Mouse (Mus musculus): Measurements from ENCODE around the gene S1pr4. TPM values are rescaled to one million over a fixed set of nuclear protein-coding genes. Genes with fewer than 3 reads are reported as not detected.

S1pr4 gene
- polyA plus RNA-seq (2012; rRNA removed) = 84.3 and 87.2 TPM in 2 replicates

DNA sequence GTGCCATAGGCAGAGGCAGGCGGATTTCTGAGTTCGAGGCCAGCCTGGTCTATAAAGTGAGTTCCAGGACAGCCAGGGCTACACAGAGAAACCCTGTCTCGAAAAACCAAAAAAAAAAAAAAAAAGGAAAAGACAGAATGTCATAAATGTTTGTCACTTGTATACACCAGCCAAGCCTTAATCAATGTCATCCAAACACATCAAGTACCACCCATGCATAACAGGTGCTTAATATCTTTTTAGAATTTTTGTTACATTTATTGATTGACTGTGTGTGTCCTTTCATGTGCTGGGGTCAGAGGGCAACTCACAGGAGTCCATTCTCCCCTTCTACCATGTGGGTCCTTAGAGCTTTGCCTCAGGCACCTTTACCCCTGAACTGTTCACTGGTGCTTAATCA, at the start of gene S1pr4:
Gene S1pr4, minus strand, starts transcription at position 101 of the 400 bp plus-strand sequence.
- H3K4me1 ChIP-seq (replicated peaks; ENCODE audit: control insufficient read depth, insufficient read depth, low read length) = peaks cover 30% of the 10 kb centered on the region
- 73% methylated on average over 3 of the region's 3 CpGs for WGBS
- H3K27ac ChIP-seq (ENCODE audit: control insufficient read depth, insufficient read depth, low read length) = peak within 1 kb of the TSS; percentile 81
- TF ChIP-seq CTCF (IDR thresholded peaks at IDR 0.05; ENCODE audit: borderline replicate concordance, control insufficient read depth, extremely low read depth, insufficient read depth, low read length, poor library complexity) = no peak
- no peak for TF ChIP-seq POLR2A (IDR thresholded peaks at IDR 0.05; ENCODE audit: control insufficient read depth, extremely low read depth, insufficient read depth, low read length, poor library complexity)
- DNase-seq = no peak
- H3K27me3 ChIP-seq (ENCODE audit: control insufficient read depth, insufficient read depth, low read length) = no peaks in the 10 kb centered on the region
- H3K4me3 ChIP-seq (ENCODE audit: control insufficient read depth, insufficient read depth, low read length) = peak within 1 kb of the TSS; percentile 69
- H3K36me3 ChIP-seq (ENCODE audit: control insufficient read depth, insufficient read depth, low read length) = no peaks in the 10 kb centered on the region

DNA sequence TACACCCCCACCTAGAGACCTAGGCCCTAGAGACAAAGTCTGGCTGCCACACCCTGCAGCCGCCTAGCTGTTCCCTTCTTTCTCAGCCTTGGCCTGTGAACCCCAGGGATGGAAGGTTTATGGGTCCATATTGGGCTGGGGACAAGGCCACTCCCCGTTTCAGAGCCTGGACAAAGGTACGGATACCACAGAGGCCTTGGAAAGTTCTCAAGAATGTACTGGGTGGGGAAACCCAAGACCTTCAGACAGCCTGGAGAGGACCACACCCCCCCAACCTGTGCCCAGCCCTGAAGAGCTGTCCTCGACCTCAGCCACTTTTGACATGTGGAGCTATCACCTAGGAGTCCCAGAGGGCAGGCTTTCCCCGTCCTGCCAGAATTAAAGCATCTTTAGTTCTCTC, 49.0 kb upstream of the S1pr4 start:
- Histone ChIP-seq H3K36me3 (ENCODE audit: control insufficient read depth, insufficient read depth, low read length) (no peaks in the 10 kb centered on the region), H3K4me1 (replicated peaks; ENCODE audit: control insufficient read depth, insufficient read depth, low read length) (peaks cover 20% of the 10 kb centered on the region), H3K27ac (ENCODE audit: control insufficient read depth, insufficient read depth, low read length) (no peak overlapping the region), H3K4me3 (ENCODE audit: control insufficient read depth, insufficient read depth, low read length) (no peak overlapping the region), H3K27me3 (ENCODE audit: control insufficient read depth, insufficient read depth, low read length) (no peaks in the 10 kb centered on the region)
- no peak for DNase-seq
- TF ChIP-seq POLR2A (IDR thresholded peaks at IDR 0.05; ENCODE audit: control insufficient read depth, extremely low read depth, insufficient read depth, low read length, poor library complexity) (no peak), CTCF (IDR thresholded peaks at IDR 0.05; ENCODE audit: borderline replicate concordance, control insufficient read depth, extremely low read depth, insufficient read depth, low read length, poor library complexity) (no peak)
- WGBS = 89% methylated on average over 5 of the region's 5 CpGs

DNA sequence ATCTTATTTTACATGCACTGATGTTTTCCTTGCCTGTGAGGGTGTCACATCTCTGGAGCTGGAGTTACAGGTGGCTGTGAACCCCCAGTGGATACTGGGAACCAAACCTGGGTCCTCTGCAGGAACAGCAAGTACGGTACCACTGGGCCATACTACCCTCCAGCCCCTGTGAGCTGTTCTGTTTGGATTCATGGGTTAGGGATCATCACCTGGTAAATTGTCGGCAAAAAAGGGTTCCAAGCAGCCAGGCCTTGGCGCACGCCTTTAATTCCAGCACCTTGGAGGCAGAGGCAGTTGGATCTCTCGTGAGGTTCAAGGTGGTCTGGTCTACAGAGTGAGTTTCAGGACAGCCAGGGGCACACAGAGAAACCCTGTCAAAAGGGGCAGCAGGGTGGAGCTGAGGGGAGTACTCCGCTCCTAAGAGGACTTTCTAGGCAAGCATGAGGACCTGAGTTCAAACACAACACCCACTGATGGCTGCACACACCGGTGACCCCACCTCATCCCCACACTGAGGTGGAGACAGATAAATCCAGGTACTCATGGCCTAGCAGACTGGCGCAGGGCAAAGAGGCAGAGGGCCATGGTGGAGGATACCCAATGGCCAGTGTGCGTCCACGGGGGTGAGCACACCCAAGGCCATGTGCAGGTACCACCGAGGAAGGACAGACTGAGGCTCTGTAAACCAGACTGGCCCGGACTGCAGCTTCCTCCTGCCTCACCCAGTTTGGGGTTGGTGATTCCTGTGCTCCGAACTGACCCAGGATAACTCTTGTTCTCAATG, 47.0 kb upstream of the S1pr4 start:
- TF ChIP-seq CTCF (IDR thresholded peaks at IDR 0.05; ENCODE audit: borderline replicate concordance, control insufficient read depth, extremely low read depth, insufficient read depth, low read length, poor library complexity) (no peak), POLR2A (IDR thresholded peaks at IDR 0.05; ENCODE audit: control insufficient read depth, extremely low read depth, insufficient read depth, low read length, poor library complexity) (no peak)
- Histone ChIP-seq H3K36me3 (ENCODE audit: control insufficient read depth, insufficient read depth, low read length) (no peaks in the 10 kb centered on the region), H3K4me1 (replicated peaks; ENCODE audit: control insufficient read depth, insufficient read depth, low read length) (peaks cover 36% of the 10 kb centered on the region), H3K27me3 (ENCODE audit: control insufficient read depth, insufficient read depth, low read length) (no peaks in the 10 kb centered on the region), H3K4me3 (ENCODE audit: control insufficient read depth, insufficient read depth, low read length) (no peak overlapping the region), H3K27ac (ENCODE audit: control insufficient read depth, insufficient read depth, low read length) (no peak overlapping the region)
- no peak for DNase-seq
- WGBS = 98% methylated on average over 13 of the region's 13 CpGs

DNA sequence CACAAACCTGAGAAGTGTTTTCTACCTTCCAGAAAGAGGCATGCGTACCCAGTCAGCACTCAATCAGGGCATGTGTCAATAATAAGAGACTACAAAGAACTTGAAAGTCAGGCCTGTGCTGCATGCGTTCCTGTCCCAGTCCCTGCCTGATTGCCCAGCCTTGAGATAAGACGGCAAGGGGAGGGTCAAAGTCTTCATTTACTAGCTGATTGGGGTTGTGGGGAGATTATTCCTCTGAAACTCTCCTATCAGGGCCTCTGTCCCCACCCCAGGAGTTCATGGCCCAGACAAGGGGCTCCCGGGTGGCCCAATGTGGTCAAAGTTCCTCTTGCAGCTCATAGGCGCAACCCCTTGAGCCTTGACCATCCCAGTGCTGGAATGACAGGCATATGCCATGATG, 46.4 kb upstream of the S1pr4 start:
- peaks cover 31% of the 10 kb centered on the region for H3K4me1 ChIP-seq (replicated peaks; ENCODE audit: control insufficient read depth, insufficient read depth, low read length)
- no peaks in the 10 kb centered on the region for H3K36me3 ChIP-seq (ENCODE audit: control insufficient read depth, insufficient read depth, low read length)
- no peak for DNase-seq
- no peak overlapping the region for H3K4me3 ChIP-seq (ENCODE audit: control insufficient read depth, insufficient read depth, low read length)
- TF ChIP-seq CTCF (IDR thresholded peaks at IDR 0.05; ENCODE audit: borderline replicate concordance, control insufficient read depth, extremely low read depth, insufficient read depth, low read length, poor library complexity) (no peak), POLR2A (IDR thresholded peaks at IDR 0.05; ENCODE audit: control insufficient read depth, extremely low read depth, insufficient read depth, low read length, poor library complexity) (no peak)
- no peaks in the 10 kb centered on the region for H3K27me3 ChIP-seq (ENCODE audit: control insufficient read depth, insufficient read depth, low read length)
- WGBS = over 99% methylated on average over 5 of the region's 5 CpGs
- H3K27ac ChIP-seq (ENCODE audit: control insufficient read depth, insufficient read depth, low read length) = no peak overlapping the region

DNA sequence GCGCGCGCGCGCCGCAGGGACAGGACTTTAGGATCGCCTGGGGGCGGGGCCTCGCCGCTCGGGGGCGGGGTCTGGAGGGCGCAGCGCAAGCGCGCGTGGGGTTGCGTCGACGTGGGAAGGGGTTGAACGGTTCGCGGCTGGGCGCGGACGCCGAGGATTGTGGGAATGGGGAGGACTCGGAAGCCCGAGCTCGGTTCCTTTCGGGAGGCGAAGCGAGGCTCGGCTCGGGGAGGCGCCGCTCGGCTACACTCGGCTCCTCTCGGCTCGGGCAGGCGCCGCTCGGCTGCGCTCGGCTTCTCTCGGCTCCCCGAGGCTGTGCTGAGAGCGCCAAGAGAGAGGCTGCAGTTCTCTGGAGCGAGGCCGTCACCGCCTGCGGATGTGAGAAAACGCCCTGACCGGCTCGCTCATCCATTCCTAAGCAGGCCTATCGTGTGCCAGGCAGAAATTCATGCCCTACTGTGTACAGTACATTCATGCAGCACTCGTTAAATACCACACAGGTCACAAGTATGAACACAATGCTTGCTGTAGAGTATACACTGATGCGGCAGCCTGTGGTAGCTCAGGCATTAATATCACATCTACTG, 45.3 kb upstream of the S1pr4 start, which contains the start of gene Gna11:
Gene Gna11, minus strand, starts transcription at position 30 of the 587 bp plus-strand sequence.
- Histone ChIP-seq H3K36me3 (ENCODE audit: control insufficient read depth, insufficient read depth, low read length) (no peaks in the 10 kb centered on the region), H3K27me3 (ENCODE audit: control insufficient read depth, insufficient read depth, low read length) (no peaks in the 10 kb centered on the region), H3K4me1 (replicated peaks; ENCODE audit: control insufficient read depth, insufficient read depth, low read length) (peaks cover 25% of the 10 kb centered on the region), H3K4me3 (ENCODE audit: control insufficient read depth, insufficient read depth, low read length) (peak within 1 kb of the TSS; percentile 84), H3K27ac (ENCODE audit: control insufficient read depth, insufficient read depth, low read length) (no peak within 1 kb of the TSS)
- TF ChIP-seq CTCF (IDR thresholded peaks at IDR 0.05; ENCODE audit: borderline replicate concordance, control insufficient read depth, extremely low read depth, insufficient read depth, low read length, poor library complexity) (0 out of 2 replicates have a peak, but pooled peaks have one; percentile 60), POLR2A (IDR thresholded peaks at IDR 0.05; ENCODE audit: control insufficient read depth, extremely low read depth, insufficient read depth, low read length, poor library complexity) (peak; percentile 72)
- DNase-seq = peak; percentile 100
- WGBS = 2% methylated on average over 59 of the region's 59 CpGs

DNA sequence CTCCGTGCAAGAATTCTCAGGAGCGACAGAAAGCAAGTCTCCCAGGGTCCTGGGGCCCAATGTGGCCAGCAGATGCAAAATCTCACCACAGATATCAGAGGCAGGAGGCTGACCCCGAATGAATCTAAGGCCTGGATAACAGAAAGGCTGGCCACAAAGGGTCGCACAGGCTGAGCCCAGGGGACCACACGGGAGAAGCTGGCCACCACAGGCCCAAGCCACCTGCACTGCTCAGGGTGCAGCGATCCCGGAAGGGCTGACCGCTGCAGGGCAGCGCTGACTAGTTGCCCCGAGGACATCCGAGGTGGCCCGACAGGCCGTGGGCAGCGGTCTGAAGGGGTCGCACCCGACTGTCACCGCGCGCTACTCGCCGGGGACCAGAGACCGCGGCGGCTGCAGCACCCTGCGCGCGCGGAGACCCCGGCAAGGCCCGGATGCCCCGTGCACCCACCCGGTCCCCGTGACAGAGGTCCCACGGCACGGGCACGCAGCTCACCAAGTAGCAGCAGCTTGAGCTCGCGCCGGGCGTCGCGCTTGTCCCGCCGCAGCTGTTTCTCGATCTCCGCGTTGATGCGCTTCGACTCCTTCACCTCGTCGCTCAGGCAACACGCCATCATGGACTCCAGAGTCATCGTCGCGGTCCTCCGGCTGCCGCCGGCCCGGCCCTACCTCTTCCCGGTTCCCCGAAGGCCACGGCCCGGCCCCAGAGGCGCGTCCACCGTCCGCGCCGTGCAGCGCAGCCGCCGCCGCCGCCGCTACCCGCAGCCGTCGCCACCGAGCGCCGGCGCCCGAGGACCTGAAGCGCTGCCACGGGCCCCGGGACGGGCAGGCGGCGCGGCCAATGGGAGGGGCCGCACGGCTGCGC, 44.6 kb upstream of the S1pr4 start:
- no peak overlapping the region for H3K27ac ChIP-seq (ENCODE audit: control insufficient read depth, insufficient read depth, low read length)
- TF ChIP-seq CTCF (IDR thresholded peaks at IDR 0.05; ENCODE audit: borderline replicate concordance, control insufficient read depth, extremely low read depth, insufficient read depth, low read length, poor library complexity) = no peak
- TF ChIP-seq POLR2A (IDR thresholded peaks at IDR 0.05; ENCODE audit: control insufficient read depth, extremely low read depth, insufficient read depth, low read length, poor library complexity) = peak; percentile 93
- H3K36me3 ChIP-seq (ENCODE audit: control insufficient read depth, insufficient read depth, low read length) = no peaks in the 10 kb centered on the region
- no peaks in the 10 kb centered on the region for H3K27me3 ChIP-seq (ENCODE audit: control insufficient read depth, insufficient read depth, low read length)
- H3K4me1 ChIP-seq (replicated peaks; ENCODE audit: control insufficient read depth, insufficient read depth, low read length) = peaks cover 28% of the 10 kb centered on the region
- peak overlapping the region; percentile 84 for H3K4me3 ChIP-seq (ENCODE audit: control insufficient read depth, insufficient read depth, low read length)
- WGBS = under 1% methylated on average over 93 of the region's 93 CpGs
- DNase-seq = no peak
